ENCODE assay signal across 17 mouse cellular contexts in the genomic region with DNA sequence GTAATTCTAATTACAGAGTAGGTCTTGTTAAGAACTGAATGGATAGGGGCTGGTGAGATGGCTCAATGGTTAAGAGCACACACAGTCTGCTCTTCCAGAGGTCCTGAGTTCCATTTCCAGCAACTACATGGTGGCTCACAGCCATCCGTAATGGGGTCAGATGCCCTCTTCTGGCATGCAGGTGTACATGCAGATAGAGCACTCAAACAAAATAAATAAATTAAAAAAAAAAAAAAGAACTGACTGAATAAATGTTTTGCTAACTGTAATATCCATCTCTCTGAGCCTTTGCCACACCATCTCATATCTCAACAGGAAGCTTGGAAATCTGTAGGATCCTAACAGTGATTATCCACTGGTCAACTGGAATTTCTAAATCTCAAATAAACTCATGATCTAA. TPM values are rescaled to one million over a fixed set of nuclear protein-coding genes. Genes with fewer than 3 reads are reported as not detected.
DNase-seq lines count a peak whose midpoint lies in the region; ATAC-seq and TF ChIP-seq lines count a peak whose summit lies in the region.
"Had no signal": no experiment of that assay in that cellular context is flagged by ENCODE, and none has a peak within 500 bp of the region (broad histone marks: within the 10 kb centered on the region; RNA-seq: fewer than 3 reads in every experiment).

No protein-coding gene starts in this region.

- TF ChIP-seq CTCF in kidney, adult 2 months (conservative IDR thresholded peaks at IDR 0.05; ENCODE audit: insufficient read depth, insufficient read length, low read depth, low read length) = peak; percentile 41
- peak; percentile 59 for TF ChIP-seq CTCF in midbrain, postnatal 0 days (IDR thresholded peaks at IDR 0.05)

- peak; percentile 19 for DNase-seq in CD4-positive, CD25-positive, alpha-beta regulatory T cell, adult 2 months (ENCODE audit: low read depth, low spot score)
- no peak for DNase-seq in kidney, adult 2 months
- DNase-seq in kidney, postnatal 25 days = no peak
- no peak for DNase-seq in midbrain, postnatal 0 days (ENCODE audit: low spot score)
- DNase-seq: adrenal gland, postnatal 36 days; cerebellum, adult 11-12 months; embryo, embryonic 11 days; heart, adult 18-20 months; lung, postnatal 10 days; retina, postnatal 1 day had no signal

- no peak overlapping the region for H3K4me2 ChIP-seq in midbrain, postnatal 0 days (ENCODE audit: low read depth, low read length, poor library complexity, severe bottlenecking)
- H3K4me2 ChIP-seq in midbrain, embryonic 15.5 days = no peak overlapping the region
- H3K4me2 ChIP-seq: hindbrain, embryonic 12.5 days; kidney, embryonic 15.5 days had no signal

- H3K27ac ChIP-seq in kidney, adult 2 months (ENCODE audit: insufficient read depth, low read depth, low read length) = no peak overlapping the region
- H3K27ac ChIP-seq in midbrain, postnatal 0 days (ENCODE audit: low read depth, low read length) = no peak overlapping the region
- H3K27ac ChIP-seq in midbrain, embryonic 15.5 days = no peak overlapping the region
- H3K27ac ChIP-seq: hindbrain, embryonic 12.5 days; kidney, embryonic 15.5 days had no signal

- H3K9me3 ChIP-seq in midbrain, postnatal 0 days (ENCODE audit: low read length) = no peaks in the 10 kb centered on the region
- no peaks in the 10 kb centered on the region for H3K9me3 ChIP-seq in midbrain, embryonic 15.5 days
- H3K9me3 ChIP-seq: hindbrain, embryonic 12.5 days; kidney, embryonic 15.5 days had no signal

- peaks cover 6% of the 10 kb centered on the region; the same call in 1 of the 2 replicates for H3K4me1 ChIP-seq in kidney, adult 2 months (ENCODE audit: control insufficient read depth, insufficient read depth, low read length)
- no peaks in the 10 kb centered on the region for H3K4me1 ChIP-seq in midbrain, postnatal 0 days (ENCODE audit: insufficient read depth, low read length)
- no peaks in the 10 kb centered on the region for H3K4me1 ChIP-seq in midbrain, embryonic 15.5 days
- H3K4me1 ChIP-seq: hindbrain, embryonic 12.5 days; kidney, embryonic 15.5 days had no signal

- ATAC-seq in CD4-positive, CD25-positive, alpha-beta regulatory T cell, adult 4 months = no peak
- ATAC-seq in midbrain, postnatal 0 days (ENCODE audit: low FRiP score) = no peak
- no peak for ATAC-seq in midbrain, embryonic 15.5 days (replicated peaks)
- ATAC-seq in granulocyte monocyte progenitor cell, adult 5-6 weeks (replicated peaks; ENCODE audit: poor library complexity, severe bottlenecking) = no peak
- no peak for ATAC-seq in megakaryocyte, adult 5-6 weeks (ENCODE audit: poor library complexity, severe bottlenecking)

- WGBS in kidney, adult 2 months = 29% methylated on average over 1 of the region's 1 CpGs
- WGBS in midbrain, postnatal 0 days = 52% methylated on average over 1 of the region's 1 CpGs
- WGBS in midbrain, embryonic 15.5 days = 47% methylated on average over 1 of the region's 1 CpGs

- TF ChIP-seq POLR2A in kidney, adult 2 months (IDR thresholded peaks at IDR 0.05; ENCODE audit: low read depth, low read length) = no peak

- H3K36me3 ChIP-seq in kidney, adult 2 months (ENCODE audit: control insufficient read depth, insufficient read depth, low read length) = peaks cover 8% of the 10 kb centered on the region; the same call in 1 of the 2 replicates
- H3K36me3 ChIP-seq in midbrain, postnatal 0 days (ENCODE audit: insufficient read depth, low read length) = peaks cover 58% of the 10 kb centered on the region
- H3K36me3 ChIP-seq in midbrain, embryonic 15.5 days (replicated peaks) = peaks cover 24% of the 10 kb centered on the region

- H3K27me3 ChIP-seq in kidney, adult 2 months (replicated peaks; ENCODE audit: control insufficient read depth, insufficient read depth, low read length) = no peaks in the 10 kb centered on the region
- no peaks in the 10 kb centered on the region for H3K27me3 ChIP-seq in midbrain, postnatal 0 days (ENCODE audit: insufficient read depth, low read length)
- H3K27me3 ChIP-seq in midbrain, embryonic 15.5 days (replicated peaks) = no peaks in the 10 kb centered on the region
- H3K27me3 ChIP-seq: hindbrain, embryonic 12.5 days; kidney, embryonic 15.5 days had no signal

- H3K4me3 ChIP-seq in kidney, adult 2 months (ENCODE audit: insufficient read depth, low read depth, low read length) = no peak overlapping the region
- H3K4me3 ChIP-seq in midbrain, postnatal 0 days (ENCODE audit: low read depth, low read length) = no peak overlapping the region
- H3K4me3 ChIP-seq in midbrain, embryonic 15.5 days = no peak overlapping the region
- H3K4me3 ChIP-seq: erythroblast, embryonic 14.5 days; hindbrain, embryonic 12.5 days; kidney, embryonic 15.5 days had no signal

- H3K9ac ChIP-seq in midbrain, postnatal 0 days (replicated peaks; ENCODE audit: low read length, poor library complexity, severe bottlenecking) = no peak overlapping the region
- H3K9ac ChIP-seq in midbrain, embryonic 15.5 days = no peak overlapping the region
- H3K9ac ChIP-seq: hindbrain, embryonic 12.5 days; kidney, embryonic 15.5 days had no signal

RNA-seq across cellular contexts. Expression of gene Sec31a, which starts 45.1 kb away (rescaled TPM):
- polyA plus RNA-seq in CD4-positive, CD25-positive, alpha-beta regulatory T cell, adult 4 months (2017; shearing (Covaris generic)) = 100 to 1,000 TPM in 1 of 2 experiments, 10 to 100 TPM in 1; 92.6 to 140 TPM
- polyA plus RNA-seq in kidney, adult 2 months (2012; rRNA removed) = 244 and 248 TPM in 2 replicates
- total RNA-seq in midbrain, postnatal 0 days (2014; rRNA removed) = 148 and 227 TPM in 2 replicates
- polyA plus RNA-seq in midbrain, postnatal 0 days (2015; fragmentation: Nextera tagmentation; extraction: Ambion mirVana) = 79.6 and 85.0 TPM in 2 replicates
- 101 and 102 TPM in 2 replicates for polyA plus RNA-seq in midbrain, embryonic 15.5 days (2015; fragmentation: Nextera tagmentation; extraction: Ambion mirVana)
- total RNA-seq in granulocyte monocyte progenitor cell, adult 5-6 weeks (2014; fragmentation: Nextera tagmentation) = 188 and 193 TPM in 2 replicates
- 109 and 167 TPM in 2 replicates for total RNA-seq in granulocyte monocyte progenitor cell, adult 5-6 weeks (2017)
- total RNA-seq in megakaryocyte, adult 5-6 weeks (2015) = 99.2 and 106 TPM in 2 replicates
- 101 and 106 TPM in 2 replicates for total RNA-seq in megakaryocyte, adult 5-6 weeks (2017)
